Mouse (Mus musculus) small intestine, adult 2 months (tissue): ENCODE data around the gene Tmem108. TPM values are rescaled to one million over a fixed set of nuclear protein-coding genes. Genes with fewer than 3 reads are reported as not detected.

Source experiments
- H3K27ac ChIP-seq: fragments of 200-500 bp; 2 replicates; pipeline ENCODE4 v1.5.1; 2012; ENCODE audit warnings: low read depth, low read length, control low read depth, inconsistent platforms; ENCODE audit not compliant: insufficient read depth
- H3K27me3 ChIP-seq: fragments of 200-500 bp; 2 replicates; pipeline ENCODE4 v1.6.1; 2012; ENCODE audit warnings: mild to moderate bottlenecking, moderate library complexity, low read length, inconsistent platforms; ENCODE audit not compliant: control insufficient read depth, insufficient read depth
- H3K36me3 ChIP-seq: fragments of 200-500 bp; 2 replicates; pipeline ENCODE4 v1.6.1; 2012; ENCODE audit warnings: mild to moderate bottlenecking, low read length, control low read depth, inconsistent platforms; ENCODE audit not compliant: control insufficient read depth, insufficient read depth
- H3K4me1 ChIP-seq: fragments of 200-500 bp; 2 replicates; pipeline ENCODE4 v1.6.1; 2012; ENCODE audit warnings: low read length, inconsistent platforms, mixed read lengths; ENCODE audit not compliant: control insufficient read depth, insufficient read depth, insufficient read length
- H3K4me3 ChIP-seq: fragments of 200-500 bp; 2 replicates; pipeline ENCODE4 v1.5.1; 2012; ENCODE audit warnings: low read depth, mild to moderate bottlenecking, control low read depth, inconsistent platforms, low read length, moderate library complexity
- CTCF ChIP-seq: fragments of 200-500 bp; IDR thresholded peaks from 2 replicates; pipeline ENCODE4 v1.5.1; 2012; ENCODE audit warnings: low read depth, mild to moderate bottlenecking, control low read depth, inconsistent platforms, low read length, moderate library complexity, mixed read lengths; ENCODE audit not compliant: insufficient replicate concordance, insufficient read length; ENCODE audit errors: extremely low read depth
- POLR2A ChIP-seq: fragments of 200-500 bp; IDR thresholded peaks from 2 replicates; pipeline ENCODE4 v1.6.1; 2012; ENCODE audit warnings: low read depth, mild to moderate bottlenecking, control low read depth, inconsistent platforms, low read length, moderate library complexity
- WGBS: fragments of 180-500 bp; shearing (Covaris S2); methylation state at CpG from one replicate; pipeline ENCODE4 v1.1.7; 2018; 5-methylcytosine and 5-hydroxymethylcytosine counted together
- polyA plus RNA-seq: library from polyadenylated mRNA; depleted of rRNA; stranded (reverse); fragments of >200 nt; gene quantifications from 2 replicates; pipeline ENCODE4 v1.2.3, GENCODE M21; 2012

The Tmem108 gene
- polyA plus RNA-seq, 1 experiment, result 0.85 TPM

- Histone ChIP-seq H3K27me3 (no peaks in the 10 kb centered on the region), H3K4me3 (no peak overlapping the region), H3K27ac (no peak overlapping the region), H3K4me1 (no peaks in the 10 kb centered on the region), H3K36me3 (no peaks in the 10 kb centered on the region)
- TF ChIP-seq POLR2A, result no peak
- no peak for TF ChIP-seq CTCF
- 73% methylated on average over 8 of the region's 8 CpGs for WGBS
Observed at GRCm38 (mm10) chr9:103721081-103721480, 40.6 kb downstream of the Tmem108 start.

DNA sequence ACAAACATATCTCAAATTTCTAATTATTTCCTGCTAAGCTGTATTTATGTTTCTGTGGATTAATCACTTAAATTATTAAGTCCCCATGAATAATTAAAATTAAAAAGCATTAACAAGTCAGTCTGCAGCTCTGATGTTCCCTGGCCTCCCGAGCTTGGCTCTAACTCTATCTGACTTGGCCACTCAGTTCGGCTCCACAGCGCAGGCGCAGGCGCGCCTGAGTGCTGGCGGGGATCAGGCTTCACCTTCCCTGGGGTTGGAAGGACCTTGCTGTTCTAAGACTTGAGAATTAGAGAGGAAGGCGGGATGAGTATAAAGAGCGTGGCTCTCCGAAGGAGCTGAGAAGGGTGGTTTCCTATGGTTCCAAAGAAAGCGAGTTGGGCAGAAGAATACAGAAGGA lies 41.6 kb downstream of the Tmem108 start:
- no peak for TF ChIP-seq CTCF
- no peak for TF ChIP-seq POLR2A
- 91% methylated on average over 11 of the region's 11 CpGs for WGBS
- H3K27ac ChIP-seq, result no peak overlapping the region
- H3K27me3 ChIP-seq, result no peaks in the 10 kb centered on the region
- H3K36me3 ChIP-seq, result no peaks in the 10 kb centered on the region
- H3K4me3 ChIP-seq, result no peak overlapping the region
- no peaks in the 10 kb centered on the region for H3K4me1 ChIP-seq

DNA sequence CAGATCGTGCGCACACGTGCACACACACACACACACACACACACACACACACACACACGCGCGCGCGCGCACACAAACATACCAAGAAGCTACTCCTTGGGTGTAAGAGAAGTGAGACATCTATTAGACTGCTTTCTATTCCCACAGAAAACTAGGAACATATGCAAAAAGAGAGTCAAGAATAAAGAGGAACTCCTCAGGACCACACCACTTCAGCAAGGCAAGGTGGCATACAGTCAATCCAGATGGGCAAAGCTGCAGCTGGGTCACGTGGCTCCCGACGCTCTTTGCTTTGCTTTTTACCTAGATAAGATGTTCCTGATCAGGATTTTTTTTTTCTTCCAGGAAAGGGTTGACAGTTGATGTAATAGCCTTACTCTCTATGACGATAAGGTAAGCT lies 45.6 kb downstream of the Tmem108 start:
- H3K27ac ChIP-seq, result no peak overlapping the region
- TF ChIP-seq POLR2A, result no peak
- no peak for TF ChIP-seq CTCF
- H3K27me3 ChIP-seq, result no peaks in the 10 kb centered on the region
- no peaks in the 10 kb centered on the region for H3K36me3 ChIP-seq
- no peaks in the 10 kb centered on the region for H3K4me1 ChIP-seq
- H3K4me3 ChIP-seq, result no peak overlapping the region
- 82% methylated on average over 13 of the region's 13 CpGs for WGBS

- H3K36me3 ChIP-seq, result no peaks in the 10 kb centered on the region
- WGBS, result 86% methylated on average over 4 of the region's 4 CpGs
- H3K4me1 ChIP-seq, result no peaks in the 10 kb centered on the region
- H3K27me3 ChIP-seq, result no peaks in the 10 kb centered on the region
- H3K4me3 ChIP-seq, result no peak overlapping the region
- H3K27ac ChIP-seq, result no peak overlapping the region
- TF ChIP-seq POLR2A (no peak), CTCF (no peak)
Observed at GRCm38 (mm10) chr9:103715352-103715751, 46.3 kb downstream of the Tmem108 start.

- H3K36me3 ChIP-seq, result no peaks in the 10 kb centered on the region
- no peaks in the 10 kb centered on the region for H3K4me1 ChIP-seq
- TF ChIP-seq CTCF (no peak), POLR2A (no peak)
- no peak overlapping the region for H3K27ac ChIP-seq
- WGBS, result 69% methylated on average over 4 of the region's 4 CpGs
- no peak overlapping the region for H3K4me3 ChIP-seq
- H3K27me3 ChIP-seq, result no peaks in the 10 kb centered on the region
Observed at GRCm38 (mm10) chr9:103713230-103713629, 48.4 kb downstream of the Tmem108 start.

GRCm38 (mm10) chr9:103712711-103713110 lies 48.9 kb downstream of the Tmem108 start:
- H3K27me3 ChIP-seq, result no peaks in the 10 kb centered on the region
- H3K27ac ChIP-seq, result no peak overlapping the region
- no peak for TF ChIP-seq CTCF
- TF ChIP-seq POLR2A, result no peak
- no peak overlapping the region for H3K4me3 ChIP-seq
- 67% methylated on average over 7 of the region's 7 CpGs for WGBS
- H3K4me1 ChIP-seq, result no peaks in the 10 kb centered on the region
- H3K36me3 ChIP-seq, result no peaks in the 10 kb centered on the region

DNA sequence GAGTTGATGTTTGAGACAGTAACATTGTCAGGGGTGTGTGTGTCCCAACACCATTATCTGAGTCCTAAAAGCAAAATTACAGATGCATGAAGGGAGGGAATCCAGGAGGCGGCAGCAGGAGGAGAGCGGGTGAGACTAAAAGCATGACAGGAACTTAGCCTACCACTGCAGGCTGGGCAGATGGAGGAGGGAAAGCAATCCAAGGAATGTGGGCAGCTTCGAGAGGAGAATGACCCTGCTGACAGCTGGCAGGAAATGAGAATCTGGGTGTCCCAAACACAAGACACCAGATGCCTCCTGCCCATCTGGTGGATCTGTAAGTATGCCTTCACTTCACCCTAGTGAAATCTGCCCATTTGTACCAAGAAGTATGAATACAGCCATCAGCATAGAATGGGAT lies 51.9 kb downstream of the Tmem108 start:
- Histone ChIP-seq H3K36me3 (no peaks in the 10 kb centered on the region), H3K4me3 (no peak overlapping the region), H3K27ac (no peak overlapping the region), H3K4me1 (no peaks in the 10 kb centered on the region), H3K27me3 (no peaks in the 10 kb centered on the region)
- 64% methylated on average over 3 of the region's 3 CpGs for WGBS
- TF ChIP-seq POLR2A (no peak), CTCF (no peak)

DNA sequence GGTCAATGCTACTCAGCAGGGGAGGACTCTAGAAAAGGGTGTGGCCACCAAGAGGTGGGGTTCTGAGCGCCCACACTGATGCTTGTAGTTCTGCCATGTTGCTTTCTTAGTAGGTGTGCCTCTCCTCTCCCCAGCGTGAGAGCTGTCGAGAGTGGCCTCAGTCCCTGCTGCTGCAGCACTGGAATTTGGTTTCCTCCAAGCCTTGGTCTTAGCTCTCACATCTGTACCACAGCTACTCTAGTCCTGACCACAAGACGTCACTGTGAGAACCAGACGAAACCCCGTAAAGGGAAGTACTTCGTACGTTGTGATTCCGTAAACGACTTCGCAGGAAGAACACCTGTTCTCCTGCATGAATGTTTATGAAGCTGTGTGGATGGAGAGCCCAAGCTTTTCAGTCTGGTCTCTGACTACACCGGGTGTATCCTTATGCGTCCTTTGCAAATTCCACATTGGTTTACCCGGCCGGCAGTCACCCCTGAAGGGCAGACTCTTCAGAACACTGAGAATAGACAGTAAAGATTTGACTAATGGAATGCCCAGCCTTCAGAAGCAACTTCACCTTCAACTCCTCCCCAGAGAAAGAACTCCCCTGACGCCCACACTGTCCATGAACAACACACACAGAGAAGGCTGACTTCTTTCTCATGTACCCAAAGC lies 53.0 kb downstream of the Tmem108 start:
- TF ChIP-seq CTCF (no peak), POLR2A (no peak)
- H3K4me1 ChIP-seq, result no peaks in the 10 kb centered on the region
- no peak overlapping the region for H3K4me3 ChIP-seq
- WGBS, result 64% methylated on average over 16 of the region's 16 CpGs
- H3K27ac ChIP-seq, result no peak overlapping the region
- no peaks in the 10 kb centered on the region for H3K36me3 ChIP-seq
- H3K27me3 ChIP-seq, result no peaks in the 10 kb centered on the region
